Mouse (Mus musculus) brain, embryonic 14.5 days (tissue): ENCODE results near the gene Eif5a.

ENCODE experiments used
- CTCF ChIP-seq: fragments of 200-500 bp; IDR thresholded peaks from 2 replicates; pipeline ENCODE4 v1.5.1; 2012; ENCODE audit warnings: inconsistent platforms, mild to moderate bottlenecking, moderate library complexity, borderline replicate concordance; ENCODE audit not compliant: insufficient read depth, insufficient read length; ENCODE audit errors: extremely low read depth
- POLR2A ChIP-seq: fragments of 200-500 bp; IDR thresholded peaks from 2 replicates; pipeline ENCODE4 v1.6.1; 2012; ENCODE audit warnings: mild to moderate bottlenecking, inconsistent platforms, borderline replicate concordance; ENCODE audit not compliant: poor library complexity, insufficient read depth, insufficient read length, severe bottlenecking; ENCODE audit errors: extremely low read depth

DNA sequence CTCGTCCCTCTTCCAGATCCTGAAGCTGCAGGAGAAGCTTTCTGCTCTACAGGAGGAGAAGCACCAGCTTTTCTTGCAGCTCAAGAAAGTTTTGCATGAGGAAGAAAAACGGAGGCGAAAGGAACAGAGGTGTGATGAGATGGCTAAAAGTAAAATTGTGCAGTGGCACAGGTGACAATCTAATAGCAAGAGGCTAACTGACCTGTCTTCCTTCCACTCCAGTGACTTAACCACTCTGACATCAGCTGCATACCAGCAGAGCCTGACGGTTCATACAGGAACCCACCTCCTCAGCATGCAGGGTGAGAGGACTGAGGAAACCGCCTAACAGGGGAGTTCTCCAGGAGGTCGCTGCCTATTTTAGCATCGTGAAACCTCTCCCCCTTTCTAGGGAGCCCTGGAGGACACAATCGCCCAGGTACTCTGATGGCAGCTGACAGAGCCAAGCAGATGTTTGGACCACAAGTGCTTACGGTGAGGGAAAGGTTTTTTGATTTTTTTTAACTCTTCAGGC, 6.8 kb downstream of the Eif5a start:
- TF ChIP-seq CTCF = no peak
- TF ChIP-seq POLR2A = no peak
